Mouse (Mus musculus): ENCODE results near the gene Cdkl2. TPM values are rescaled to one million over a fixed set of nuclear protein-coding genes. Genes with fewer than 3 reads are reported as not detected.

The Cdkl2 gene
- polyA plus RNA-seq, 1 experiment from 2014 or later, result 0.94 TPM

GRCm38 (mm10) chr5:91991191-91991937 is 52.3 kb downstream of the Cdkl2 start:
- no peak overlapping the region for H3K4me3 ChIP-seq
- H3K27ac ChIP-seq, result no peak overlapping the region
- H3K4me1 ChIP-seq (replicated peaks), result no peaks in the 10 kb centered on the region
- H3K4me2 ChIP-seq, result no peak overlapping the region
- no peak for ATAC-seq (replicated peaks; ENCODE audit: insufficient number of reproducible peaks, insufficient read depth, low FRiP score, low read depth)
- H3K36me3 ChIP-seq, result no peaks in the 10 kb centered on the region
- H3K27me3 ChIP-seq, result no peaks in the 10 kb centered on the region
- H3K9me3 ChIP-seq (replicated peaks), result no peaks in the 10 kb centered on the region
- 73% methylated on average over 6 of the region's 6 CpGs for WGBS
- no peak overlapping the region for H3K9ac ChIP-seq

DNA sequence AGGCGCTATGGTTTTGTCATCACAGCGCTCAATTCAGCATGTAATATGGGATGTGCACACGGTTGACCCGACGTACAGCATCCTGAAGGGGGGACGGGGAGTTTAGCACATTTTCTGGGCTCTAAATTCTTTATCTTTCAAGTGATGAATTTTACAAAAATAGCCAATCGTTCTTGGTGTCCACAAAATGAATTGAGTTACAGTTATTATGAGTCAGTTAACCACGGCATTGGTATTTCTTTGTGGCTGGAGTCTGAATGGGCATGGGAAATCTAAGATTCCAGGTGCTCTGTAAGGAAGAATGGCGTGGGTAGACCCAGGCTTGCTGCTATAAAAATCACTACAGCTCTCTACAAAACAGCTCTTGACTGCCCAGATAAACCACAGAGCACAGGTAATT is 54.4 kb downstream of the Cdkl2 start:
- 78% methylated on average over 9 of the region's 9 CpGs for WGBS
- H3K9ac ChIP-seq, result no peak overlapping the region
- H3K27ac ChIP-seq, result no peak overlapping the region
- no peaks in the 10 kb centered on the region for H3K36me3 ChIP-seq
- no peak for ATAC-seq (replicated peaks; ENCODE audit: insufficient number of reproducible peaks, insufficient read depth, low FRiP score, low read depth)
- no peaks in the 10 kb centered on the region for H3K4me1 ChIP-seq (replicated peaks)
- H3K4me3 ChIP-seq, result no peak overlapping the region
- H3K27me3 ChIP-seq, result no peaks in the 10 kb centered on the region
- H3K9me3 ChIP-seq (replicated peaks), result no peaks in the 10 kb centered on the region
- no peak overlapping the region for H3K4me2 ChIP-seq

GRCm38 (mm10) chr5:91987799-91988198 is 55.9 kb downstream of the Cdkl2 start:
- no peak for ATAC-seq (replicated peaks; ENCODE audit: insufficient number of reproducible peaks, insufficient read depth, low FRiP score, low read depth)
- Histone ChIP-seq H3K27me3 (no peaks in the 10 kb centered on the region), H3K4me3 (no peak overlapping the region), H3K4me2 (no peak overlapping the region), H3K9ac (no peak overlapping the region), H3K27ac (no peak overlapping the region), H3K9me3 (replicated peaks) (no peaks in the 10 kb centered on the region), H3K4me1 (replicated peaks) (no peaks in the 10 kb centered on the region), H3K36me3 (no peaks in the 10 kb centered on the region)
- 89% methylated on average over 2 of the region's 2 CpGs for WGBS

DNA sequence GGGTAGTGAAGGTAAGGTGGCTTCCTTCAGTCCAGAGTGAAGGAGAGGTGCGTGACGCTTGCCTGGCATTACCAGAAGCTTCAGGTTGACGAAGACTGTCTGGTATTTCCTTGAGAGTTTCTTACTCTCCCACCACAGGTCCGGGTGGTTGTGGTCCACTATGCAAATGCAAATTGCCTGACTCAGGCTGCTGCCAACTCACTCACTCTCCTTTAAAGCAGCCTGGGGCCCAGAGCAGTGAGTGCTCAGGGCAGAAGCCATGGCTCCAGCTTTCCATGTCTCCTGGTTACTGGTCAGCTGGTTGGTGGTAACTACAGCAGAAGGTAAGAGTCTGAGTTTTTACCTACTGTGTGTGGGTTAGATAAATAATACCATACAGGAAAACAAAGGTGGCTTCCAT is 56.4 kb downstream of the Cdkl2 start, which contains the start of gene Odaph:
TSS of gene Odaph (plus strand) at position 240 of the 400 bp plus-strand sequence.
- Histone ChIP-seq H3K36me3 (no peaks in the 10 kb centered on the region), H3K4me1 (replicated peaks) (no peaks in the 10 kb centered on the region), H3K27me3 (no peaks in the 10 kb centered on the region), H3K9ac (no peak within 1 kb of the TSS), H3K27ac (no peak within 1 kb of the TSS), H3K4me3 (no peak within 1 kb of the TSS), H3K4me2 (no peak within 1 kb of the TSS), H3K9me3 (replicated peaks) (no peaks in the 10 kb centered on the region)
- 70% methylated on average over 4 of the region's 4 CpGs for WGBS
- no peak for ATAC-seq (replicated peaks; ENCODE audit: insufficient number of reproducible peaks, insufficient read depth, low FRiP score, low read depth)

DNA sequence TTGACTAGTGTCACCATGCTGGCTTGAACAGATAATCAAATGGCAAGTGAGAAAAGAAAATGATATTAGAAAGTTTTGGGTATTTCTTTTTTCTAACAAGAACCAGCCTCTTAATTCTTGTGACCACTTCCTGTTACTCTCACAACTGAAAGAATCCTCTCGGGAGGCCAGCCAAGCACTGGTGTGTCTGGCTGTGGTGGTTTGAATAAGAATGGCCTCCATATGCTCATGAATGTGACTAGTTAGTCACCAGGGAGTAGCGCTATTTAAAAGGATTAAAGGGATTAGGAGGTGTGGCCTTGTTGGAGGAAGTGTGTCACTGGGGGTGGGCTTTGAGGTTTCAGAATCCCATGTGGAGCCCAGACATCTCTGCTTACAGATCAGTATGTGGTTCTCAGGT is 58.0 kb downstream of the Cdkl2 start:
- WGBS, result 68% methylated on average over 2 of the region's 2 CpGs
- H3K4me2 ChIP-seq, result no peak overlapping the region

DNA sequence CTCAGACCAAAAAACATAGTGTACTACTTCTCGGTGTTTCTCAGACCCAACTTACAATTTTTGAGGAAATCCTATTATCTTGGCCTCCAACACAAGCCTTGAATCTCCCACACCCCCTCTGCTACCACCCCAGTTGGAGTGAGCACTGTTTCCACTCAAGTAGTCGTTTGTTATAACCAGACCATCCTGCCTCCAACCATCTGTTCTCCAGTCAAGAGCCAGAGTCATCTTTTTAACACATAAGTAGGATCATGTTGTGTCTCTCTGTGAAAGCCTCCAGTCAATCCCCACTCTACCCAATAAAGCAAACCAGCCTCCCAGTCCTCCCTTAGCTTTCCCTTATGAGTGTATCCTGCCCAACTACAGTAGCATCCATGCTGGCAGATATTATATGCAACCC is 60.2 kb downstream of the Cdkl2 start:
- H3K4me1 ChIP-seq (replicated peaks), result no peaks in the 10 kb centered on the region
- H3K27ac ChIP-seq, result no peak overlapping the region
- H3K9me3 ChIP-seq (replicated peaks), result no peaks in the 10 kb centered on the region
- no peak overlapping the region for H3K4me3 ChIP-seq
- H3K27me3 ChIP-seq, result no peaks in the 10 kb centered on the region
- no peaks in the 10 kb centered on the region for H3K36me3 ChIP-seq
- no peak overlapping the region for H3K9ac ChIP-seq
- WGBS, result 59% methylated on average over 2 of the region's 2 CpGs
- no peak overlapping the region for H3K4me2 ChIP-seq
- ATAC-seq (replicated peaks; ENCODE audit: insufficient number of reproducible peaks, insufficient read depth, low FRiP score, low read depth), result no peak

More for the DNA sequence above, 58.0 kb downstream of the Cdkl2 start:
- H3K9ac ChIP-seq, result no peak overlapping the region
- no peaks in the 10 kb centered on the region for H3K36me3 ChIP-seq
- no peak overlapping the region for H3K4me3 ChIP-seq
- no peaks in the 10 kb centered on the region for H3K9me3 ChIP-seq (replicated peaks)
- H3K27ac ChIP-seq, result no peak overlapping the region
- ATAC-seq (replicated peaks; ENCODE audit: insufficient number of reproducible peaks, insufficient read depth, low FRiP score, low read depth), result no peak
- no peaks in the 10 kb centered on the region for H3K4me1 ChIP-seq (replicated peaks)
- H3K27me3 ChIP-seq, result no peaks in the 10 kb centered on the region

GRCm38 (mm10) chr5:91981176-91981840 is 62.4 kb downstream of the Cdkl2 start:
- Histone ChIP-seq H3K4me2 (no peak overlapping the region), H3K27me3 (no peaks in the 10 kb centered on the region), H3K9ac (no peak overlapping the region), H3K9me3 (replicated peaks) (no peaks in the 10 kb centered on the region), H3K36me3 (no peaks in the 10 kb centered on the region), H3K27ac (no peak overlapping the region), H3K4me1 (replicated peaks) (no peaks in the 10 kb centered on the region), H3K4me3 (no peak overlapping the region)
- 88% methylated on average over 11 of the region's 11 CpGs for WGBS
- ATAC-seq (replicated peaks; ENCODE audit: insufficient number of reproducible peaks, insufficient read depth, low FRiP score, low read depth), result no peak

DNA sequence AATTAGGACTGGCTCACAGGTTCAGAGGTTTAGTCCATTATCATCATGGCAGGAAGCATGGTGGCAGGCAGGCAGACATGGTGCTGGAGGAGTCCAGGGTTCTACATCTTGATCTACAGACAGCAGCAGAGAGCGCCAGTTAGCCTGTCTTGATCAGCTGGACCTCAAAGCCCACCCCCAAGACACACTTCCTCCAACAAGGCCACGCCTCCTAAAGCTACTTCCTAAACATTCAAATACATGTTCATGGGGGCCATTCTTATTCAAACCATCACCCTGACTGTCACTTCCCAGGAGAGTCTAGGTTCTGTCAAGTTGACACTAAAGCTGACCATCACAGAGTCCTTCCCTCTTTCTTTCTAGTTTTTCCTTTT is 66.3 kb downstream of the Cdkl2 start:
- no peak overlapping the region for H3K27ac ChIP-seq
- H3K36me3 ChIP-seq, result no peaks in the 10 kb centered on the region
- no peak overlapping the region for H3K4me2 ChIP-seq
- no peaks in the 10 kb centered on the region for H3K9me3 ChIP-seq (replicated peaks)
- H3K4me1 ChIP-seq (replicated peaks), result no peaks in the 10 kb centered on the region
- no peak overlapping the region for H3K4me3 ChIP-seq
- no peak overlapping the region for H3K9ac ChIP-seq
- ATAC-seq (replicated peaks; ENCODE audit: insufficient number of reproducible peaks, insufficient read depth, low FRiP score, low read depth), result no peak
- 79% methylated on average over 2 of the region's 2 CpGs for WGBS
- H3K27me3 ChIP-seq, result no peaks in the 10 kb centered on the region

DNA sequence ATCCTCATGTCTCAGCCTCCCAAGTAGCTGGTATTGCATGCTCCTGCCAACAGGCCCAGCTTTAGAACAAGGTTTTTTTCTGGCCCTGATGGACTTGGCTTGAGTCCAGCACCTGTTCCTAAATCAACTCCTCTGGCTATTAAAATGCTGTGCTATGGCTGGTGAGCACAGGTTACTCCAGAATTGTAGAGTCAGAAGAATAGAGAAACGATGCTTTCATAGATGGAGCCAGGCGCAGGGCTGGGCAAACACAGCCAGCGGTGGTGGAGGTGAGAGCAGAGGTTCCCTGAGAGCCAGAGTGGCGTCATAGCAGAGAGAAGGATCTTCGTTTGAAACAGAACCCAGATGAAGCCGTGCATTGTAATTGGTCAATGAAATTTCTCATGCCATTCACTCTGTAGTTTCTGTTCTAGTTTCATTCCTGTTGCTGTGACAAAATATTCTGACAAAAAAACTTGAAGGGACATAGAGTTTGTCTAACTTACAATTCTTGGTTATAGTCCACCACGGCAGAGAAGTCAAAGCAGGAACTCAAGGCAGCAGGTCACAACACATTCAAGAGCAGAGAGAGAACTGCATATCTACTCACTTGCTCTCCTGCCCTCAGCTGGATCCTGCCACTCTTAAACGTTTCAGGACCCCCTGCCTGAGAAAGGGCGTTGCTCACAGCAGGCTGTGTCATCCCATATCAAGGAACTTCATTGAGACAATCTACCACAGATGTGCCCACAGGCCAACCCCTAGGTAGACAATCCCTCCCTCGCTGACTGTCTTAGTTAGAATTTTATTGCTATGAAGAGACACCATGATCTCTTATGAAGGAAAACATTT is 66.9 kb downstream of the Cdkl2 start:
- no peaks in the 10 kb centered on the region for H3K36me3 ChIP-seq
- H3K9ac ChIP-seq, result no peak overlapping the region
- ATAC-seq (replicated peaks; ENCODE audit: insufficient number of reproducible peaks, insufficient read depth, low FRiP score, low read depth), result no peak
- no peak overlapping the region for H3K4me2 ChIP-seq
- H3K27ac ChIP-seq, result no peak overlapping the region
- no peaks in the 10 kb centered on the region for H3K27me3 ChIP-seq
- H3K4me3 ChIP-seq, result no peak overlapping the region
- 71% methylated on average over 10 of the region's 10 CpGs for WGBS
- no peaks in the 10 kb centered on the region for H3K9me3 ChIP-seq (replicated peaks)
- H3K4me1 ChIP-seq (replicated peaks), result no peaks in the 10 kb centered on the region

DNA sequence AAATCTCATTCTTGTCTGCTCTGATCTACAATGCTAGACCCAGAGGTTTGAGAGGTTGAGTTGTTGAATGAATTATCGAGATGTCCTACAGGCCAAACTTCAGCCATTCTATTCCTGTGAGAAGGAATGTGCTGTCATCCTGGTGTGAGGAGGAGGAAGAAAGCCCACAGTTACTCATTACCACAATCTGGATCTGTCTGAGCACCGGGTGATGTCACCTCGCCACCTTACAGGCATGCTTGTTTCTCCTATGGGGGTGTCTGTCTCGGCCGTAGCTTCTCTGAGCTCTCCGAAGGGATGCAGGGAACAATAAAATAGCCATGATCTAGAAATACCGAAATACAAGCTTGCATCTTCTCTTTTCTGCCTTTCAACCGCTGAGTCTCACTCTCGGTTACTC is 67.9 kb downstream of the Cdkl2 start:
- 83% methylated on average over 9 of the region's 9 CpGs for WGBS

GRCm38 (mm10) chr5:91974002-91974401 is 69.7 kb downstream of the Cdkl2 start:
- WGBS, result 82% methylated on average over 7 of the region's 7 CpGs
- Histone ChIP-seq H3K36me3 (0 out of 2 replicates have a peak, but pooled peaks cover 2% of the 10 kb centered on the region), H3K4me2 (no peak overlapping the region)

More for the DNA sequence above, 67.9 kb downstream of the Cdkl2 start:
- no peak for ATAC-seq (replicated peaks; ENCODE audit: insufficient number of reproducible peaks, insufficient read depth, low FRiP score, low read depth)
- Histone ChIP-seq H3K4me3 (no peak overlapping the region), H3K9ac (no peak overlapping the region), H3K27me3 (no peaks in the 10 kb centered on the region), H3K36me3 (no peaks in the 10 kb centered on the region), H3K4me2 (no peak overlapping the region), H3K9me3 (replicated peaks) (no peaks in the 10 kb centered on the region), H3K4me1 (replicated peaks) (no peaks in the 10 kb centered on the region), H3K27ac (no peak overlapping the region)

More at GRCm38 (mm10) chr5:91974002-91974401, 69.7 kb downstream of the Cdkl2 start:
- Histone ChIP-seq H3K27me3 (no peaks in the 10 kb centered on the region), H3K27ac (no peak overlapping the region), H3K9me3 (replicated peaks) (no peaks in the 10 kb centered on the region), H3K9ac (no peak overlapping the region), H3K4me3 (no peak overlapping the region), H3K4me1 (replicated peaks) (no peaks in the 10 kb centered on the region)
- no peak for ATAC-seq (replicated peaks; ENCODE audit: insufficient number of reproducible peaks, insufficient read depth, low FRiP score, low read depth)
